Mouse (Mus musculus) brown adipose tissue, adult 24 weeks (tissue): Measurements from ENCODE around the gene Sar1a. TPM values are rescaled to one million over a fixed set of nuclear protein-coding genes. Genes with fewer than 3 reads are reported as not detected.
A peak's percentile ranks its signal among the peaks of the same experiment; 100 is the strongest.

Experiments used
- H3K27ac ChIP-seq: fragments of 200-500 bp; replicated peaks from 2 replicates; pipeline ENCODE4 v1.5.1; 2012; ENCODE audit warnings: low read depth, mild to moderate bottlenecking, low read length
- H3K4me1 ChIP-seq: fragments of 200-500 bp; 2 replicates; pipeline ENCODE4 v1.6.1; 2012; ENCODE audit warnings: low read length, mixed read lengths; ENCODE audit not compliant: control insufficient read depth, insufficient read depth, insufficient read length
- H3K4me3 ChIP-seq: fragments of 200-500 bp; 2 replicates; pipeline ENCODE4 v1.5.1; 2012; ENCODE audit warnings: low read depth, mild to moderate bottlenecking, low read length, moderate library complexity; ENCODE audit not compliant: insufficient read depth
- polyA plus RNA-seq: library from polyadenylated mRNA; stranded (reverse); fragments of >200 nt; gene quantifications from 2 replicates; pipeline ENCODE4 v1.2.4, GENCODE M21; 2012; ENCODE audit not compliant: missing spikeins, insufficient read depth, insufficient read length

Gene Sar1a
- polyA plus RNA-seq, 1 experiment = 89.1 TPM

- Histone ChIP-seq H3K4me1 (no peaks in the 10 kb centered on the region), H3K27ac (no peak overlapping the region), H3K4me3 (no peak overlapping the region)
Measured at GRCm38 (mm10) chr10:61662391-61662988, 17.6 kb upstream of the Sar1a start.

GRCm38 (mm10) chr10:61665111-61665510, 15.0 kb upstream of the Sar1a start:
- Histone ChIP-seq H3K4me1 (no peaks in the 10 kb centered on the region), H3K27ac (no peak overlapping the region), H3K4me3 (no peak overlapping the region)

GRCm38 (mm10) chr10:61665651-61666050, 14.4 kb upstream of the Sar1a start:
- H3K27ac ChIP-seq = no peak overlapping the region
- no peaks in the 10 kb centered on the region for H3K4me1 ChIP-seq

GRCm38 (mm10) chr10:61669289-61669688, 10.8 kb upstream of the Sar1a start:
- no peak overlapping the region for H3K4me3 ChIP-seq
- no peaks in the 10 kb centered on the region for H3K4me1 ChIP-seq
- H3K27ac ChIP-seq = no peak overlapping the region

More at GRCm38 (mm10) chr10:61665651-61666050, 14.4 kb upstream of the Sar1a start:
- no peak overlapping the region for H3K4me3 ChIP-seq

- Histone ChIP-seq H3K4me3 (no peak overlapping the region), H3K4me1 (no peaks in the 10 kb centered on the region), H3K27ac (no peak overlapping the region)
Measured at GRCm38 (mm10) chr10:61669896-61670295, 10.2 kb upstream of the Sar1a start.

- no peaks in the 10 kb centered on the region for H3K4me1 ChIP-seq
- H3K4me3 ChIP-seq = no peak overlapping the region
- no peak overlapping the region for H3K27ac ChIP-seq
Measured at GRCm38 (mm10) chr10:61670758-61671157, 9.3 kb upstream of the Sar1a start.

GRCm38 (mm10) chr10:61675935-61676334, 4.2 kb upstream of the Sar1a start:
- H3K27ac ChIP-seq = no peak overlapping the region
- no peak overlapping the region for H3K4me3 ChIP-seq
- H3K4me1 ChIP-seq = no peaks in the 10 kb centered on the region

- peaks cover 5% of the 10 kb centered on the region for H3K4me1 ChIP-seq
- H3K4me3 ChIP-seq = peak overlapping the region; percentile 65
- peak overlapping the region; percentile 90 for H3K27ac ChIP-seq
Measured at GRCm38 (mm10) chr10:61679545-61679944, 554 bp upstream of the Sar1a start.

GRCm38 (mm10) chr10:61689405-61689804, 9.3 kb downstream of the Sar1a start:
- Histone ChIP-seq H3K4me3 (no peak overlapping the region), H3K27ac (no peak overlapping the region), H3K4me1 (no peaks in the 10 kb centered on the region)

- no peak overlapping the region for H3K4me3 ChIP-seq
- no peak overlapping the region for H3K27ac ChIP-seq
- peaks cover 7% of the 10 kb centered on the region for H3K4me1 ChIP-seq
Measured at GRCm38 (mm10) chr10:61693563-61693962, 13.5 kb downstream of the Sar1a start.

GRCm38 (mm10) chr10:61694870-61695670, 15.0 kb downstream of the Sar1a start, which contains the start of gene Tysnd1:
Tysnd1 (plus strand) TSS chr10:61695514.
- Histone ChIP-seq H3K4me1 (peaks cover 7% of the 10 kb centered on the region), H3K4me3 (peak within 1 kb of the TSS; percentile 80), H3K27ac (peak within 1 kb of the TSS; percentile 94)

GRCm38 (mm10) chr10:61695703-61696559, 15.8 kb downstream of the Sar1a start:
- H3K4me1 ChIP-seq = peaks cover 7% of the 10 kb centered on the region
- H3K27ac ChIP-seq = peak overlapping the region; percentile 94
- H3K4me3 ChIP-seq = peak overlapping the region; percentile 80

GRCm38 (mm10) chr10:61696560-61696823, 16.4 kb downstream of the Sar1a start:
- peak overlapping the region; percentile 80 for H3K4me3 ChIP-seq
- peak overlapping the region; percentile 94 for H3K27ac ChIP-seq
- peaks cover 7% of the 10 kb centered on the region for H3K4me1 ChIP-seq

GRCm38 (mm10) chr10:61697028-61697427, 16.9 kb downstream of the Sar1a start:
- peak overlapping the region; percentile 94 for H3K27ac ChIP-seq
- peak overlapping the region; percentile 80 for H3K4me3 ChIP-seq
- H3K4me1 ChIP-seq = peaks cover 7% of the 10 kb centered on the region

- no peak overlapping the region for H3K4me3 ChIP-seq
- H3K4me1 ChIP-seq = no peaks in the 10 kb centered on the region; the same call in 1 of the 2 replicates
- H3K27ac ChIP-seq = no peak overlapping the region
Measured at GRCm38 (mm10) chr10:61704663-61705062, 24.6 kb downstream of the Sar1a start.
